Mouse (Mus musculus): ENCODE data around the gene 1700037H04Rik.
"Not testable (repeated sequence)": the region's sequence is repeated elsewhere in the genome, so short reads cannot be mapped to it uniquely, and the experiment has no call there.

Gene 1700037H04Rik

GRCm38 (mm10) chr2:131125964-131126815 is 33.7 kb downstream of the 1700037H04Rik start:
- DNase-seq = no peak

- DNase-seq = no peak
Observed at GRCm38 (mm10) chr2:131125157-131125963, 34.5 kb downstream of the 1700037H04Rik start.

DNA sequence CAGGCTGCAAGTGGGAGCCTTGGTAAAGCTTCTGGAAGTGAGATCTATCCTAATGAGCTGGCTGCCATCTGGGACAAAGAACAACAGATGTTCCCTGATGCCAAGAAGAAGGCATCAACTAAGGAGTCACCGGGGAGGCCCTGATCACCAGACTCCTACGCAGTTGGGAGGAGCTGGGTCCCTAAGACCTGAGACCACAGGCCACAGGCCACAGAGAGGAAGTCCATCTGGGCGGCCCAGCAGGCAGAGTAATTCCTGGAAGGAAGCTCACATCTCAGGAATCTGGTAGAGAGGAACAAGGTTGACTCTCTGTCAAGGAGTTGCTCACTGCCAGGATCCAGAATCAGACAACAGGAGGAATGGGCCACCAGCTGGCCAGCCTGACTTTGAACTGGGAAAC is 35.7 kb downstream of the 1700037H04Rik start:
- no peak for DNase-seq

- no peak for DNase-seq
Observed at GRCm38 (mm10) chr2:131118968-131119574, 40.8 kb downstream of the 1700037H04Rik start.

- DNase-seq = no peak
Observed at GRCm38 (mm10) chr2:131105989-131106388, 53.9 kb downstream of the 1700037H04Rik start.

- not testable (repeated sequence) for DNase-seq
Observed at GRCm38 (mm10) chr2:131105061-131105460, 54.8 kb downstream of the 1700037H04Rik start.

GRCm38 (mm10) chr2:131104021-131104420 is 55.9 kb downstream of the 1700037H04Rik start:
- no peak for DNase-seq

GRCm38 (mm10) chr2:131101530-131101929 is 58.4 kb downstream of the 1700037H04Rik start:
- no peak for DNase-seq

GRCm38 (mm10) chr2:131097087-131097486 is 62.8 kb downstream of the 1700037H04Rik start:
- no peak for DNase-seq

Data from cerebellum, postnatal 10 days (tissue).